Mouse (Mus musculus) stomach, postnatal 0 days (tissue): ENCODE measurements around the gene Dnm3.

Experiments used
- CTCF ChIP-seq: IDR thresholded peaks from 2 replicates; pipeline ENCODE4 v1.5.1; 2016; ENCODE audit warnings: antibody characterized with exemption, low read depth, mild to moderate bottlenecking, moderate library complexity
- EP300 ChIP-seq: optimal IDR thresholded peaks from 2 replicates; pipeline ENCODE3; 2016; ENCODE audit warnings: antibody characterized with exemption

DNA sequence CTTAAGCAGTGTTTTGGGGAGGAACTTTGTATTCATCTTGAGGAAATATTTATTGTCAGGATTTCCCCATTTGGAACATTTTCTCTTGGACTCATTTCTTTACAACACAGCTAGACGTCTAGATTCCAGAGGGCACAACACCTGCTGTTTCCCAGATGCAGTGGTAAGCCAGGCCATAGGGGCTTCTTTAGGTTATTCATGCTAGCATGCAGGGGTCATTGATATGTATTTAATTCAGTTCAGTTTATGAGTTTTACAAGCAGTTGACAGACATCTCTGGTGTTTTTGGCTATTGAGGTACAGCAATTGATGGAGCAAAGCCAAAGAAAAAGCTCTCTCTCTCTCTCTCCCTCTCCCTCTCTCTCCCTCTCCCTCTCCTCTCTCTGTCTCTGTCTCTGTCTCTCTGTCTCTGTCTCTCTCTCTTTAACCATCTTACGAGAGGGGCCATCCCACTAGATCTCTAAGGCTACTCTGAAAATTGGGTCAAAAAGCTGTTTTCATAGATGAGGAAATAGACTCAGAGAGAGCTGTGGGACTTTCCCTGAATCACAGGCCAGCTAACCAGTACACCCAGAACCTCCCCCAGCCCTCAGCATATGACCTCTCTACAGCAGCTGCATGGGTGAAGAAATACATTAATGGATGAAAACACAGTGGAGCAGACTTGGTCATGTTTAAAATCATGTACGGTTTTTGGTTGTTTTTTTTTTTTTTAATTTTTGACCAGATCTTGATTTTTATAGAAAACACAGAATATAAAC is 384.8 kb downstream of the Dnm3 start:
- TF ChIP-seq CTCF (no peak), EP300 (no peak)
